Mouse (Mus musculus) adrenal gland, postnatal 14 days (tissue): Measurements from ENCODE around the gene Exoc4. TPM values are rescaled to one million over a fixed set of nuclear protein-coding genes. Genes with fewer than 3 reads are reported as not detected.

ENCODE experiments used
- DNase-seq: peaks from one replicate; pipeline ENCODE4 v3.0.0; 2021; ENCODE audit warnings: mixed read lengths
- long read RNA-seq, 2 experiments: library from polyadenylated mRNA; stranded (forward); transcript quantifications; one replicate each; pipeline ENCODE4 v2.0.0; 2021
- total RNA-seq: library from RNA; stranded (reverse); gene quantifications from 2 replicates; pipeline ENCODE4 v1.2.3, GENCODE M21; 2021

The Exoc4 gene
- 40.2 and 41.8 TPM in 2 replicates for total RNA-seq
- long read RNA-seq, experiment 1, full-length matches to known transcripts, result 6 of 16 reads
- long read RNA-seq, experiment 1, partial matches to known transcripts, result 4 of 16 reads
- long read RNA-seq, experiment 1, other reads (novel, unspliced or antisense), result 6 of 16 reads
- long read RNA-seq, experiment 2, full-length matches to known transcripts, result 1 of 4 reads
- long read RNA-seq, experiment 2, partial matches to known transcripts, result 0 of 4 reads
- long read RNA-seq, experiment 2, other reads (novel, unspliced or antisense), result 3 of 4 reads

DNA sequence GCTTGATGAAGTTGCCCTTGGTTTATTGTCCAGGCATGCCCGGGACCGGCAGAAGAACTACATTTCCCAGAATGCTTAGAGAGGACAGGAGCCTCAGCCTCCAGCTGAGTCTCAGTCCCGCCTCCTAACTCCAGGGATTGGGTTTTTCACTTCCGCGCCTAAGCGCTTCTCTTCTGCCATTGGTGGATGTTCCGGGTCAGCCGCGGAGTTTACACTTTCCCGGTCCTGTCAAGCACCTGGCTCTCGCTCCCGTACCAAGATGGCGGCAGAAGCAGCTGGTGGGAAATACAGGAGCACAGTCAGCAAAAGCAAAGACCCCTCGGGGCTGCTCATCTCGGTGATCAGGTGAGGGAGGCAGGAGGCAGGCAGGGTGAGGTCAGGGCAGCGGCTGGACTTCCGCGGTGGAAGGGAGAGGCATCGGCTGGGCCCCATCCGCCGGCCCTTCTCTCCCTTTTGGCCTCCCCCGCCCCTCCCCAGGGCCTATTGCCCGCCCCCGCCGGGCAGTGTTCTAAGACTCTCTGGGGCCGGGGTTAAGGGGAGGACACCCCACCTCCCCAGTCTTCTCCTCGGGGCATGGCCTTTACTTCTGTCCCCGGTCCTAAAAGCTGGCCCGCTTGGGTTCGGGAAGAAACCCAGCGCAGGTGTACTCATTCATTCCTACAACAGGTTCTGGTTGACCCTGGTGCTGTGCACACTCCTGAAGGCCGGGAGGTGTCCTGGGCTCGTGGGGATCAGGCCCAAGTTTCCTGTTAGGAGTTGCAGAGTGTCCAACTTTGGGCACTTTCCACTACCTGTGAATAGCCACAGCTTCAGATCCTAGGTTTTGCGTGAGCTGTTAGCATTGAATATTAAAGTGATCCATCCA, at the start of gene Exoc4:
Exoc4 (plus strand) TSS at position 192 of the 865 bp plus-strand sequence.
- peak; percentile 96 for DNase-seq

DNA sequence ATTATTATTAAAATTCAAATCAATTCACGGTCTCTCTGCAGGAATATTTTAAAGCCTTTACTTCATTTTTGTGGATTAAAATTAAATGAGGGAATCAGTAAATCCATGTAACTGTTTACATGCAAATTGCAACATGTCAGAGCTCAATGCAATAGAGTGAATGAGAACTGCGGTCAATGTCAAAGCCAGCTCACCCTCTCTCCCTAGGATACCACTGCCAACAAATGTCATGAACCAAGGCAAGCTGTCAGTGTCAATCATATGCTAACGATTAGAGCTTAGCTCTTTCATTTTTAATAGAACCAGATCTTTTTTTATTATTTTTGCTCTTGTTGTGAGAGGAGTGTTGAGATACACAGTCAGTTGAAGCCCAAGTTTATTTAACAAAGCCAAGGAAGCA, 30.1 kb upstream of the Exoc4 start:
- no peak for DNase-seq

- no peak for DNase-seq
Measured at GRCm38 (mm10) chr6:33226700-33227099, 22.2 kb upstream of the Exoc4 start.

DNA sequence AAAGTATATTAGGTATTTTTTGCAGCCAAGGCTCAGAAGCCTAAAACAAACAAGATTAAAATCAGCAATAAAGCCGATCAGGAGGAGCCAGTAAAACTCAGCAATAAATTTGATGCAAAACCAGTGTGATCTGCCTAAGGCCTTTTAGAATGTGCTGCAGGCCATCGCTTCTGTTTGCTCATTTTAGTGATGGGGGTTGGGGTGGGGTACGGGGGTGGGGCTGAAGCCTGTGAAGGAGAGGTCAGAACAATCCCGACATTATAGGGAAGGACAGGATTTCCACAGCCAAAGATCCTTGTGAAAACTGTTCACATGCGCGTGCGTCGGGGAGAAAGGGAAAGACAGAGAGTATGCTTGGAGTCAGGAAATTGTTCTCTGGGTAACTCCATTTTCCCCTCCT, 21.5 kb upstream of the Exoc4 start:
- no peak for DNase-seq

DNA sequence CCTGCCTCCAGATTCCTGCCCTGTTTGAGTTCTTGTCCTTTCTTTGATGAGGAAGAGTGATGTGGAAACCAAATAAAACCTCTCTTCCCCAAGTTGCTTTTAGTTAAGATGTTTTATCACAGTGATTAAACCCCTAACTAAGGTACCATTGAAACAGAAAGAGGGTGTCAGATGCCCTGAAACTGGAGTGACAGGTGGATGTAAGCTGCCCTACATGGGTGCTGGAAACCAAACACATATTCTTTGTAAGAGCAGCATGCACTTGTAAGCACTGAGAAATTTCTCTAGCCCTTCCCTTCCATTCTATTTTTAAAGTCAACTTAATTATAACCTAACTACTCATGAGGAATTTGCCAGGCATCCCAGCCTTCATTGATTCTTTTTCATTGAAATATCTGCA, 7.6 kb upstream of the Exoc4 start:
- DNase-seq, result no peak

- no peak for DNase-seq
Measured at GRCm38 (mm10) chr6:33244546-33244945, 4.3 kb upstream of the Exoc4 start.

DNA sequence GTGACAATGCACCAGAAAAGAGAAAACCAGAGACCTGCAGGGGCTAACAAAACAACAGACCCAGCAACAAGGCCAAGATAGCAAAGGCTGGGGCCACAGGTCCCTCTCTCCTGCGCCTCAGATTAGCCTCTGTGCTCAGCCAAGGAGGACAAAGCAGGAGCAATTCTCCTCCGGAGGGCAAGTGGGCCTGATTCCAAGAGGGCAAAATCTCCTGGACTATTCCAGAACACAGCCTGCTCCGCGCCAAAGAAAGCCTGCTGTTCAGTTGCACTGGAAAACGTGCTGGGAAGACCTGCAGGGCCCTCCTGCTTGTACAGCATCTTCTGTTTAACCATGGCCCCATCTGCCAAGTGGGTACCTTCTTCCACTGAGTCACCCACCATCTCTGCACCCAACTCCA, 1.7 kb upstream of the Exoc4 start:
- DNase-seq, result no peak

DNA sequence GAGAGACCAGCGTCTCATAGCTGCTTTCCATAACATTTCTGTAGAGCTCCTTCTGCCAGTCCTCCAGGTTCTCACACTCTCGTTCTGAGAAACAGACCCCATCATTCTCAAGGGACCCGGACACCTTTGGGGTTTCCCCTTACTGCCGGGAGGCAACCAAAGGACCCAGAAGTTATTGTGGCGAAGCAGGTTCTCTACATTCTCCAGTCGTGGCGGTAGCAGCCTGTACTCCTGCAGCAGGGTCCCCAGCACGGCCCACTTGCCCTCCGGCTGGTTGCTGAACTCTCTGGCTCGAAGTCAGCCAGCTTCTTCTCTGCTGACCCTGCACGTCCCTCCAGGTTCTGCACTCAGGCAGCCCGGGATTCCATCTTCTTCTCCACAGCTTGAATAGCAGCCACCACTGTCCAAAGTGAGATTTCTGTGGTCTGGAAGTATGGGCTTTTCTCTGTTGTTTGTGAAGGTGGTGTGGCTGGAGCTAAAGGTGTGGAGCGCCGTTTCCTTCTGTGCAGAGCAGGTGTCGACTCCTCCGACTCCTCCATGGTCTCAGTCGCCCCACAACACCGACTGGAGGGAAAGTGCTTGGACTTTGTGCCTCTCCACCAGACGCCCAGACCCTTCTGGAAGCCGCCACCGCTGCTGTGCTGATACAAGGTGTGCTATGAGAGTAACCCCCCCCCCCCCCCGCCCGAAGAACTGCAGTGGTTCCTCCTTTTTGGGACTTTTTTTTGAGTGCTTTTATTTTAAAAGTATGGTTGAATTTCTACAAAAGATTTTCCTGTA, 1.1 kb upstream of the Exoc4 start:
- no peak for DNase-seq

DNA sequence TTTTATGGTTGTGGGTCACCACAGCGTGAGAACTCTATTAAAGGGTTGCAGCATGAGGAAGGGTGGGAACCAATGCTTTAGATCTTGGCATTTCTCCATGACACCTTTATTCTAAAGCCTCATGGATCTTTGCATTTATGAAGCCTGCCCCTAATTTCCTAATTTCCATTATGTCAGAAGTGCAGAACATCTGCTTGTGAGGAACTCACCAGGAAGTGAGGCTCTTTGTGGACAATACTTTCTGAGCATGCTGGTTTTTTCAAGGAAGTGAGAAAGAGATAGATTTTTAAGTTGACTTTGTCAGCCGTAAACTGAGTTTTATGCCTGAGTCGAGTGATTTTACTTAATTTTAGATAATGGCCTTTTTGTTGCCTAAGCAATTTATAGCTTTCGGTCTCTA, 7.8 kb downstream of the Exoc4 start:
- DNase-seq, result no peak

GRCm38 (mm10) chr6:33257076-33257789, 8.3 kb downstream of the Exoc4 start:
- DNase-seq, result no peak

DNA sequence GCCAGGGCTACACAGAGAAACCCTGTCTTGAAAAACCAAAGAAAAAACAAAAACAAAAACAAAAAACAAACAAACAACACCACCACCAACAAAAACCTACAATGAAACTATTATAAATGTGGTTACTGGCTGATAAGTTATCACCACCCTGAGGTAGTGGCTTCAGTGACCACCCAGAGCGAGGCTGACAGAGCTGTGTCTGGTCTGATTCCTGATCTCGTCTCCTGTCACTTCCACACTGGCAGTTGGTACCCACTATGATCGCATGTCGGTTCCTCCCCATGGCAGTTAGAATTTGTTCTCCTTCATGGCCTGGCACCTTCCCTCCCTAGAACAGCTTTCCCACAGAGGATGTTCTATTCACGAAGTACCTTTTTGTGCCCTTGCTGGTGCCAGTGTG, 11.0 kb downstream of the Exoc4 start:
- DNase-seq, result no peak

DNA sequence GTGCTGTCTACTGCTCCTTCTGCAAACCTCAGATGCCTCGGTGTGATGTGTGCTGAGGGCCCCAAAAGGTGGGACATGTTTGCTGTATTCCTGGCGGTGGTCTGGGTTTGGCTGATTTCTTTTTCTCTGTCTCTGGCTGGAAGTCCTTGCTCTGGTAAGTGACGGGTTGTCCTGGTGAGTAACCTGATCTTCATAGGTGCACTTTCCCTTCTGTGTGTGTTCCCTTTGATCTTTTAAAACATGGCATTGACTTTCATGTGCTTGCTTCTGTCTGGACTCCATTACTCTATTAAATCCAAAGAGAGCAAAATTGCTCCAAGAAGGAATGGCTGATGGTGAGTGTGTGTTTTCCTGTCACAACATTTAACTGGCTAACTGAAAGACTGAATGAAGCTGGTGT, 12.7 kb downstream of the Exoc4 start:
- no peak for DNase-seq

DNA sequence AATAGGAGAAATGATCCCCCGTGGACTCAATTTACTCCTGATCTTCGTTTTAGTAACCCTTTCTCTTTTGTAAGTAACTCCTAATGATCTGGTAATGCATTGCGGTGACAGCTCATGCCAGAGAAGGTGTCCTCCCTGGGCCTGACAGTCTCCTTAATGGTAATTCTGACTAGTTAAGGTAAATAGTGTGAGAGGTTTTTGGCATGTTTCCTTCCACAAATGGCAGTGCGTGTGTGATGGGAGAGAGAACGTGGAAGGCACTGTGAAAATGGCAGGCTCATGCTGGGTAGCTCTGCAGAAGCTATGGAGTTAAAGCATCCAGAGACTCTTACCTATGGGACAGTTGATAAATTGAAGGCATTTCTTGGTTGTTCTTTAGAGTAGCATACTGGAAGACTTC, 15.1 kb downstream of the Exoc4 start:
- no peak for DNase-seq

DNA sequence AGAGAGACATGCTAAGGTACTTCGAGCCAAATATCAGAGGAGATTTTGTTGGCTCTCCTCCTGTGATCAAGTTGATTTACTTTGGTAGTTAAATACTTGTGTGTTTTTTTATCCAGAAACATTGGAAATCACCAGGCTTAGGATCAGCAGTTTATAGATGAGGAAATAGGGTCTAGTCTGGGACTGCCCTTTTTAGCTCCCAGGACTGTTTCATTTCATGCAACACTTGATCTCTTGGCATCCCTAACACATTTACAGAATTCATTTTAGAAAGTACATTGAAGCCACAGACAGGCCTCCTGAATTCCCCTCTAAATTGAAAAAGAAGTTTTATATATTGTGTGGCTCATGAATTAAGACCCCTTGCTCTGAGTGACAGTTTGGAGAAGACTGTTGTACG, 15.5 kb downstream of the Exoc4 start:
- no peak for DNase-seq

DNA sequence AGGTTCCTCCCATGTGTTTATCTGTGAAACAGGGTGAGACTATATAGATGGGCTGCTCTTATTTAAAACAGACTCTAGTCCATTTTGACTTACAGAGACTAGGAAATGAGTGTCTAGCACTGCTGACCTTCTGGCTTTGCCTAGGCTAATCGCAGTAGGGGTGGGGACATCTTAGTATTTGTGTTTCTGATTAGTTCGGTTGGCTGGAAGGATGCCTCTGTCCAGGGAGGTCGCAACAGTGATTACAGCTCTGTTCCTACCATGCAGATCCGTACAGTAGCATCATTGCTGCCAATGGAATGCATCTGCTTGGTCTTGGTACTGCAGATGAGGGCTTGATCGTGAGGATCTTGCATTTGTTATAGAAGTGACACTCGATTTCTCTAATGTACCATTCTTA, 18.7 kb downstream of the Exoc4 start:
- DNase-seq, result no peak

- DNase-seq, result no peak
Measured at GRCm38 (mm10) chr6:33283523-33283922, 34.6 kb downstream of the Exoc4 start.

- no peak for DNase-seq
Measured at GRCm38 (mm10) chr6:33283936-33284335, 35.1 kb downstream of the Exoc4 start.

DNA sequence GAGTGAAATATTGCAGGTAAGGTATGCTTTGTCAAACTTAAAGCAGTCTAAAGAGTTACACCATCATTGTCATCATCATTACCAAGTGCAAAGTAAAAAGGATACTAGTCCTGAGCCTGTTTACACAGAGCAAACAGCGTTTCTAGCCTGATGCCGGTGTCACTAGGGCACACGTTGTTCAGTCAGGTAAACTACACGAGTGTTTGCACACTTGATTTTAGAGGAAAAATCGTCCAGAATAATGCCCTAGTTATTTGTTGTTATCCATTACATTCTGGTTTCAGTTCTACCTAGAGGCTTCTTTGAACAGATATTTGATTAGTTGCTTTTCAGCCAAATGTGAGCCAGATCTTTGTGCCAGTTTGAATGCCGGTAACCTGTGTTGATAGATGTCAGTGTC, 37.5 kb downstream of the Exoc4 start:
- no peak for DNase-seq

GRCm38 (mm10) chr6:33294626-33295025, 45.7 kb downstream of the Exoc4 start:
- peak; percentile 50 for DNase-seq

- DNase-seq, result no peak
Measured at GRCm38 (mm10) chr6:33297566-33297965, 48.7 kb downstream of the Exoc4 start.

DNA sequence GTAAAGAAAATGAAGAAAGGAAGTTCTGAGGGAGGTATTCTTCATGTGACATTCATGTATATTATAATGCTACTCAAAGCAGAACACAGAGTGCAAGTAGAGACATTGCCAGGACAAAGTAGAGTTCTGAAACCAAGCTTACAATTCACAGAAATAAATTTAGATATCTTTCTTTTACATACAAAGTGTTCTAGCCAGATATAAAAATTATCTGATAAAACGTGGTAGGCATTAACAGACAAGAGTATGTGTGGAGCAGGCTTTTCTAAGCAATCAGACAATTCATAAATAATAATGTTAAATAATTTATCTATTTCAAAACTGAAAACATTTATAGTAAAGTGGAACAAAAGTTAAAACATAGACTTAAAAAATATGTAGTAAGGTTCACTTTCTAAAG, 49.9 kb downstream of the Exoc4 start:
- no peak for DNase-seq

DNA sequence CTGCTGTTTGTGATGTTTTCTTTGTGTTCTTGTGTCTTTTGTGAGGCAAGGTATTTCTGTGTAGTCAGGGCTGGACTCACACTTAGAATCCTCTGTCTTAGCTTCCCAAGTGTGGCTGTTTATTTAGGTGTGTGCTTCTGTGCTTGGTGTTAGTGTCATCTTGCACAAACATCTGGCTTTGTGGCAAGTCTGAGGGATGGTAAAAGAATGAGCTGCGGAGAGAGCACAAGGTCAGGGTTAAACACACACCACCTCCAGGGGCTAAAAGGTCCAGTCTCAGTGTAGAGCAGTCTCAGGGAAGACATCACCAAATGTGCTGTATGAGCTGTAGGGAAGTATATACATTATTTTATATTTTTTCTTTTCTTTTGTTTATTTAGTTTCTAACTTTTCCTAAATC, 57.1 kb downstream of the Exoc4 start:
- DNase-seq, result no peak
